Mouse (Mus musculus): Measurements from ENCODE around the gene Il5.

GRCm38 (mm10) chr11:53720715-53721114 is at the start of gene Il5:
- no peak for TF ChIP-seq GATA1 (IDR thresholded peaks at IDR 0.05; ENCODE audit: low read length)
- no peak for TF ChIP-seq TAL1 (IDR thresholded peaks at IDR 0.05; ENCODE audit: low read length)
